ENCODE assay signal across 24 mouse cellular contexts in the genomic region with DNA sequence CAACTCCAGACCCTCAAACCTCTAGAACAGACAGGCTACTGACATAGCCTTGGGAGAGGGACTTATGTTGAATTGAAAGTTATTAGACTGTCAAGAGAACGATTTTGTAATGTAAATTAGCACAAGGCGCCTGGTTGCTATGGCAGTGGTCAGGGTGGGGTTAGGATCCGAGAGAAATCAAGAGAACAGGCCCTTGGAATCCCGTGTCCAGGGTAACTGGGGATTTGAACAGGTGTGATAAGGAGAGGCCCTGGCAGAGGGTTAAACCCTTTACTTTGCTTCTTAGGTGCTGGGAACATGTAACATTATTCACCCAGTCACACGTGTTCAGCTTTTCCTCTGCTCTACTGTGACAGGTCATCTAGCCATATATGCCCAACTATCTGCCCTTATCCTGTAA.
A peak's percentile ranks its signal among the peaks of the same experiment; 100 is the strongest.
DNase-seq lines count a peak whose midpoint lies in the region; ATAC-seq lines count a peak whose summit lies in the region.
"Had no signal": no experiment of that assay in that cellular context is flagged by ENCODE, and none has a peak within 500 bp of the region (broad histone marks: within the 10 kb centered on the region; RNA-seq: fewer than 3 reads in every experiment).

No protein-coding gene starts in this region.

- no peaks in the 10 kb centered on the region for H3K4me1 ChIP-seq in hindbrain, embryonic 11.5 days (replicated peaks; ENCODE audit: control insufficient read depth, insufficient read depth, low read length)
- peaks cover 35% of the 10 kb centered on the region for H3K4me1 ChIP-seq in hindbrain, embryonic 14.5 days (replicated peaks; ENCODE audit: control insufficient read depth, insufficient read depth, low read length)
- H3K4me1 ChIP-seq in lung, embryonic 16.5 days (replicated peaks; ENCODE audit: control insufficient read depth, insufficient read depth, low read length) = peaks cover 34% of the 10 kb centered on the region
- H3K4me1 ChIP-seq in stomach, embryonic 16.5 days (ENCODE audit: control insufficient read depth, insufficient read depth, low read length) = peaks cover 7% of the 10 kb centered on the region; the same call in 1 of the 2 replicates

- 41% methylated on average over 5 of the region's 5 CpGs for WGBS in hindbrain, embryonic 11.5 days
- 15% methylated on average over 5 of the region's 5 CpGs for WGBS in hindbrain, embryonic 14.5 days
- 43% methylated on average over 5 of the region's 5 CpGs for WGBS in lung, embryonic 16.5 days
- 57% methylated on average over 5 of the region's 5 CpGs for WGBS in stomach, embryonic 16.5 days

- no peaks in the 10 kb centered on the region for H3K27me3 ChIP-seq in hindbrain, embryonic 11.5 days (ENCODE audit: control insufficient read depth, insufficient read depth, low read length)
- H3K27me3 ChIP-seq in hindbrain, embryonic 14.5 days (ENCODE audit: control insufficient read depth, insufficient read depth, low read length) = no peaks in the 10 kb centered on the region
- H3K27me3 ChIP-seq in lung, embryonic 16.5 days (ENCODE audit: control insufficient read depth, insufficient read depth, low read depth, low read length) = no peaks in the 10 kb centered on the region
- no peaks in the 10 kb centered on the region for H3K27me3 ChIP-seq in stomach, embryonic 16.5 days (ENCODE audit: control insufficient read depth, insufficient read depth, low read length)
- H3K27me3 ChIP-seq: CH12.LX; limb, embryonic 13.5 days; liver, embryonic 12.5 days; lung, embryonic 15.5 days; Patski had no signal

- H3K9ac ChIP-seq in hindbrain, embryonic 11.5 days (ENCODE audit: low read depth, low read length) = no peak overlapping the region
- no peak overlapping the region for H3K9ac ChIP-seq in hindbrain, embryonic 14.5 days
- H3K9ac ChIP-seq in lung, embryonic 16.5 days (ENCODE audit: low read length) = no peak overlapping the region
- H3K9ac ChIP-seq in stomach, embryonic 16.5 days (ENCODE audit: low read length) = no peak overlapping the region
- H3K9ac ChIP-seq: limb, embryonic 13.5 days; liver, embryonic 12.5 days; lung, embryonic 15.5 days had no signal

- no peaks in the 10 kb centered on the region for H3K9me3 ChIP-seq in hindbrain, embryonic 11.5 days (ENCODE audit: control insufficient read depth, low read length)
- H3K9me3 ChIP-seq in hindbrain, embryonic 14.5 days (ENCODE audit: control insufficient read depth, low read length) = no peaks in the 10 kb centered on the region
- H3K9me3 ChIP-seq in lung, embryonic 16.5 days (ENCODE audit: control insufficient read depth, low read length) = no peaks in the 10 kb centered on the region
- no peaks in the 10 kb centered on the region for H3K9me3 ChIP-seq in stomach, embryonic 16.5 days (replicated peaks; ENCODE audit: control insufficient read depth, low read length)
- H3K9me3 ChIP-seq: G1E; limb, embryonic 13.5 days; liver, embryonic 12.5 days; lung, embryonic 15.5 days had no signal

- no peaks in the 10 kb centered on the region for H3K36me3 ChIP-seq in hindbrain, embryonic 11.5 days (ENCODE audit: control insufficient read depth, insufficient read depth, low read length)
- H3K36me3 ChIP-seq in hindbrain, embryonic 14.5 days (replicated peaks; ENCODE audit: control insufficient read depth, insufficient read depth) = peaks cover 49% of the 10 kb centered on the region
- H3K36me3 ChIP-seq in lung, embryonic 16.5 days (ENCODE audit: control insufficient read depth, insufficient read depth, low read length) = no peaks in the 10 kb centered on the region; the same call in 1 of the 2 replicates
- no peaks in the 10 kb centered on the region for H3K36me3 ChIP-seq in stomach, embryonic 16.5 days (ENCODE audit: control insufficient read depth, insufficient read depth, low read length)
- H3K36me3 ChIP-seq: G1E had no signal

- H3K27ac ChIP-seq in hindbrain, embryonic 11.5 days (ENCODE audit: low read depth, low read length) = no peak overlapping the region
- no peak overlapping the region for H3K27ac ChIP-seq in hindbrain, embryonic 14.5 days
- H3K27ac ChIP-seq in lung, embryonic 16.5 days (ENCODE audit: low read length) = peak overlapping the region; percentile 15; the same call in 1 of the 2 replicates
- 0 out of 2 replicates have a peak overlapping the region, but pooled peaks have one; percentile 3 for H3K27ac ChIP-seq in stomach, embryonic 16.5 days (ENCODE audit: low read length)
- H3K27ac ChIP-seq: limb, embryonic 13.5 days; liver, embryonic 12.5 days; lung, embryonic 15.5 days; macrophage had no signal

- ATAC-seq in hindbrain, embryonic 11.5 days (ENCODE audit: low FRiP score) = peak; percentile 25; the same call in 1 of the 2 replicates
- ATAC-seq in hindbrain, embryonic 14.5 days (ENCODE audit: low FRiP score) = no peak
- ATAC-seq in lung, embryonic 16.5 days (ENCODE audit: low read depth) = peak; percentile 20; the same call in 1 of the 2 replicates
- peak; percentile 68; the same call in 1 of the 2 replicates for ATAC-seq in stomach, embryonic 16.5 days (ENCODE audit: insufficient read depth, low FRiP score)
- ATAC-seq: forebrain, embryonic 14.5 days; liver, embryonic 12.5 days; Patski had no signal

- H3K4me3 ChIP-seq in hindbrain, embryonic 11.5 days (ENCODE audit: low read depth, low read length) = no peak overlapping the region
- no peak overlapping the region for H3K4me3 ChIP-seq in hindbrain, embryonic 14.5 days (replicated peaks; ENCODE audit: low read length)
- H3K4me3 ChIP-seq in lung, embryonic 16.5 days (ENCODE audit: low read length) = no peak overlapping the region
- H3K4me3 ChIP-seq in stomach, embryonic 16.5 days (replicated peaks; ENCODE audit: low read length) = no peak overlapping the region
- H3K4me3 ChIP-seq: limb, embryonic 13.5 days; liver, embryonic 12.5 days; lung, embryonic 15.5 days had no signal

- peak; percentile 35 for DNase-seq in hindbrain, embryonic 11.5 days (ENCODE audit: low spot score)
- no peak for DNase-seq in hindbrain, embryonic 14.5 days (ENCODE audit: low spot score)
- DNase-seq in lung, postnatal 14 days = no peak
- DNase-seq in ZHBTc4 (ENCODE audit: low read depth, low spot score) = peak; percentile 30
- no peak for DNase-seq in cerebellum, postnatal 14 days
- DNase-seq: adrenal gland, postnatal 10 days; cerebellum, adult 2 months; cerebellum, postnatal 36 days; gastrocnemius, postnatal 10 days; kidney, adult 8-10 months; kidney, postnatal 10 days; right cerebral cortex, postnatal 14 days; thymus, postnatal 25 days had no signal

- no peak overlapping the region for H3K4me2 ChIP-seq in hindbrain, embryonic 11.5 days (replicated peaks; ENCODE audit: low read depth, low read length)
- H3K4me2 ChIP-seq in hindbrain, embryonic 14.5 days (replicated peaks) = no peak overlapping the region
- no peak overlapping the region for H3K4me2 ChIP-seq in lung, embryonic 16.5 days (ENCODE audit: low read depth, low read length)
- no peak overlapping the region for H3K4me2 ChIP-seq in stomach, embryonic 16.5 days (ENCODE audit: low read depth, low read length)
- H3K4me2 ChIP-seq: heart, embryonic 11.5 days; limb, embryonic 13.5 days; liver, embryonic 12.5 days; lung, embryonic 15.5 days had no signal

Comparison
In these comparisons a context has a peak if more than half of its experiments do, and no peak if none do; other contexts are left out.
1. DNase-seq: peak in hindbrain, embryonic 11.5 days (single experiment) and ZHBTc4 (single experiment); none in hindbrain, embryonic 14.5 days (single experiment), lung, postnatal 14 days (single experiment) and cerebellum, postnatal 14 days (0 of 2).
2. H3K27ac ChIP-seq: peak in lung, embryonic 16.5 days (single experiment) and stomach, embryonic 16.5 days (single experiment); none in hindbrain, embryonic 11.5 days (single experiment) and hindbrain, embryonic 14.5 days (single experiment).